Mouse (Mus musculus): ENCODE data around the gene Ufd1. TPM values are rescaled to one million over a fixed set of nuclear protein-coding genes. Genes with fewer than 3 reads are reported as not detected.
"Not testable (repeated sequence)": the region's sequence is repeated elsewhere in the genome, so short reads cannot be mapped to it uniquely, and the experiment has no call there.

Ufd1 gene
- polyA plus RNA-seq, 2 experiments = 63.9 to 72.1 TPM

DNA sequence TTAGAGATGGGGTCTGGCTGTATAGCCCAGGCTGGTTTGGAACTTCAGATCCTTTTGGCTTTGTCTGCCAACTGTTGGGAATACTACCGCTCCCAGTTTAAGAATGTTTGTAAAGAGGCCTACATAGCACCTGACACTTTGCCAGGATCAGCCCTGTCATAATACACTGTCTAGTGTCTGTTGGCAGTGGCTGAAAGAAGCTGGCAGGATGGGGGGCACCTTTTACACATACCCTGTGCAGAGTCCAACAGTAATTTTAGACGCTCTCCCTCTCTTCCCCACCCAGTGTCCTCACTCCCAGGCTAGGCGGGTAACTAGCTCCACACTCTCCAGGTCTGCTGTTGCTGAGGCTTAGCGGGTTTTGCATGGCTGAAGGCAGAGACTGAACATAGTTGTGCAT, 26.8 kb downstream of the Ufd1 start:
- H3K9me3 ChIP-seq (ENCODE audit: control insufficient read depth, low read length) = no peaks in the 10 kb centered on the region
- no peak for ATAC-seq (ENCODE audit: low FRiP score, low read depth)
- no peak overlapping the region for H3K4me2 ChIP-seq (replicated peaks; ENCODE audit: low read depth, low read length, severe bottlenecking)
- H3K9ac ChIP-seq (ENCODE audit: low read depth, low read length, severe bottlenecking) = no peak overlapping the region
- no peaks in the 10 kb centered on the region for H3K27me3 ChIP-seq (ENCODE audit: control insufficient read depth, insufficient read depth, low read length)
- 91% methylated on average over 4 of the region's 4 CpGs for WGBS
- DNase-seq (ENCODE audit: low spot score) = no peak
- H3K4me1 ChIP-seq (ENCODE audit: control insufficient read depth, insufficient read depth, low read length) = 0 out of 2 replicates have a peak, but pooled peaks cover 2% of the 10 kb centered on the region
- TF ChIP-seq POLR2A (IDR thresholded peaks at IDR 0.05; ENCODE audit: borderline replicate concordance, extremely low read depth, insufficient read depth, insufficient read length) = no peak
- no peak overlapping the region for H3K4me3 ChIP-seq (replicated peaks; ENCODE audit: low read length)
- H3K27ac ChIP-seq (replicated peaks; ENCODE audit: low read depth, low read length) = no peak overlapping the region
- peaks cover 16% of the 10 kb centered on the region; the same call in 1 of the 2 replicates for H3K36me3 ChIP-seq (ENCODE audit: control insufficient read depth, insufficient read depth, low read length)

DNA sequence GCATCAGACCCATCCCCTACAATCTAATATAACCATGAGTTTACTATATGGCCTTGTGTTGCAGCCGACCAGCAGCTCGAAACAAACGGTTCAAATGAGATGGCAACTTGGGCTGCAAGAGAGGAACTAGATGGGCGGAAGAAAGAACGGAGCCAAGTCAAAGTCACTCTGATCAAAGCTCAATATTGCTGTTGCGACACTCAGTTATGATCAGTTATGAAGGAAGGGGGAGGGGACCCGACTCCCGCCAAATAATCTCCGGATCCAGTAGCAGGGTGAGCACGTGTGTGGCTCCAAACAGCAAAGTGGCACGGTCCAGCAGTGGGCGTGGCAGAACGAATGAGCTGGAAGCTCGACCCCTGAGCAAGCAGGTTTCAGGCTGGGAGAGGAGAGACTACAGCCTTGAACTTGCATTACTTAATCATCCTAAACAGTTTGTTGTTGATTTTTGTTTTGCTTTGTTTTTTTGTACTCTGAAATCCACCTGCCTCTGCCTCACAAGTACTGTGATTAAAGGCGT, 34.8 kb downstream of the Ufd1 start:
- Histone ChIP-seq H3K4me2 (replicated peaks; ENCODE audit: low read depth, low read length, severe bottlenecking) (no peak overlapping the region), H3K4me1 (ENCODE audit: control insufficient read depth, insufficient read depth, low read length) (no peaks in the 10 kb centered on the region), H3K27me3 (ENCODE audit: control insufficient read depth, insufficient read depth, low read length) (no peaks in the 10 kb centered on the region), H3K9me3 (ENCODE audit: control insufficient read depth, low read length) (0 out of 2 replicates have a peak, but pooled peaks cover 5% of the 10 kb centered on the region), H3K36me3 (ENCODE audit: control insufficient read depth, insufficient read depth, low read length) (no peaks in the 10 kb centered on the region), H3K27ac (replicated peaks; ENCODE audit: low read depth, low read length) (no peak overlapping the region), H3K4me3 (replicated peaks; ENCODE audit: low read length) (no peak overlapping the region), H3K9ac (ENCODE audit: low read depth, low read length, severe bottlenecking) (no peak overlapping the region)
- DNase-seq (ENCODE audit: low spot score) = no peak
- WGBS = 91% methylated on average over 15 of the region's 15 CpGs
- no peak for TF ChIP-seq POLR2A (IDR thresholded peaks at IDR 0.05; ENCODE audit: borderline replicate concordance, extremely low read depth, insufficient read depth, insufficient read length)
- ATAC-seq (ENCODE audit: low FRiP score, low read depth) = no peak

DNA sequence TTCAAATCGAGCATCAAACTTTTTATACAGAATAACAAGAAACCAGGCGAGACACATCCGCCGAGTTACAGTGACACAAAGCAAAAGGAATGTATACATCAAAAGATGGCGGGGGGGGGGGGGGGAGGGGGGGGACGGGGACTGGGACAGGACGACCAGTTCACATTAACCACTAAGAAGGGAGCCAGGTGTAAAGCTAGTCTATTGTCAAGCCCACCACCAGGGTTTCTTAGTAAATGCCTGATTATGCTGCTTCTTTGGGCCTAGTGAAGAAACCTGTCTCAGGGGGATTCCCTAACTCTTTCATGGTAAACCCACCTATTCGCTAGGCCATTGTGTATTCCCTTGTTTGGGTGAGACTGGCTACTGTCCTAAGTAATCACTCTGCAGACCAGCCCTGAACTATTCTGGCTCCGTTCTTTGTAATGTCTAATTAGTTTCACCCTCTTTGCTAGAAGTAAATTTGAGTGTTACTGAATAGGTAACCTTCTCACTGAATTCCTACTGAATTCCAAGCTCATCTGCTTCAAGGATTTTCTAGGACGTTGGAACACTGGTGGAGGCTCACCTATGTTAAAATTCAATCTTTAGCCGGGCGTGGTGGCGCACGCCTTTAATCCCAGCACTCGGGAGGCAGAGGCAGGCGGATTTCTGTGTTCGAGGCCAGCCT, 38.1 kb downstream of the Ufd1 start:
- not testable (repeated sequence) for H3K27me3 ChIP-seq (ENCODE audit: control insufficient read depth, insufficient read depth, low read length); H3K4me3 ChIP-seq (replicated peaks; ENCODE audit: low read length); H3K27ac ChIP-seq (replicated peaks; ENCODE audit: low read depth, low read length); H3K36me3 ChIP-seq (ENCODE audit: control insufficient read depth, insufficient read depth, low read length); H3K9ac ChIP-seq (ENCODE audit: low read depth, low read length, severe bottlenecking); H3K9me3 ChIP-seq (ENCODE audit: control insufficient read depth, low read length); DNase-seq (ENCODE audit: low spot score); ATAC-seq (ENCODE audit: low FRiP score, low read depth); H3K4me2 ChIP-seq (replicated peaks; ENCODE audit: low read depth, low read length, severe bottlenecking); H3K4me1 ChIP-seq (ENCODE audit: control insufficient read depth, insufficient read depth, low read length)
- WGBS = 90% methylated on average over 15 of the region's 17 CpGs

DNA sequence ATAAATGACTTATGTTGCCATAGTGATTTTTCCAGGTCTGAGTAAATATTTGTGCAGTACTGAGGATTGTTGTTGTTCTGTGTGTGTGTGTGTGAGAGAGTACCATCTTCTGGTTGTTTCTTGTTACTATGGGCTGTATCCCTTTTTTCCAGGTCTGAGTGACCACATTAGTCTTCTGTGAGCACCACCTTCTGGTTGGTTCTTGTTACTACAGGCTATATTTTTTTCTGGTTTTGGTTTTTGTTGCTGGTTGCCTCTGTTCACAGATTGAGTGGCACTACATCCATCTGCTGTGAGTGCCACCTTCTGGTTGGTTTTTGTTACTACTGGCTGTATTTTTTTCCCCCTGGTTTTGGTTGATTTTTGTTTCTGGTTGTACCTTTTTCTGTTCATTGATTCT, 47.0 kb downstream of the Ufd1 start:
- no peak overlapping the region for H3K4me2 ChIP-seq (replicated peaks; ENCODE audit: low read depth, low read length, severe bottlenecking)
- no peak for ATAC-seq (ENCODE audit: low FRiP score, low read depth)

DNA sequence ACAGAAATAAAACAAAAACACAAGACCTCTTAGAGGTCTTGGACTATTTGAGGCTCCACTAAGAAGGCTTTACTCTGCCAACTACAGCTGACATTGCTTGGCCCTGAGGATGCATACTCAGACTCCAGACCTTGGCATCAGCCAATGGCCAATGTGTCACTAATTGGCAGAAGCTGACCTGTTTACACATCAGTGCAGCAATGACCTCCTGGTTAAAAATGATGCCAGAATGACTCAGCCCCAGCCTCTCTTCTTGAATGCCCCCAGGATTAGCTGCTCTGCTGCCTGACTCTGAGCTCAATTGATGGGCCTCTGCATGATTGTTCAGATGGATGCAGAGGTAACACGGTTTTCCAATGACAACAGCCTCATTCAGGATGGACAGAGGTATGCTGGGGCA, 48.6 kb downstream of the Ufd1 start:
- H3K4me1 ChIP-seq (ENCODE audit: control insufficient read depth, insufficient read depth, low read length) = no peaks in the 10 kb centered on the region
- ATAC-seq (ENCODE audit: low FRiP score, low read depth) (no peak), DNase-seq (ENCODE audit: low spot score) (no peak)
- H3K36me3 ChIP-seq (ENCODE audit: control insufficient read depth, insufficient read depth, low read length) = no peaks in the 10 kb centered on the region
- no peaks in the 10 kb centered on the region for H3K27me3 ChIP-seq (ENCODE audit: control insufficient read depth, insufficient read depth, low read length)
- TF ChIP-seq POLR2A (IDR thresholded peaks at IDR 0.05; ENCODE audit: borderline replicate concordance, extremely low read depth, insufficient read depth, insufficient read length) = no peak
- H3K27ac ChIP-seq (replicated peaks; ENCODE audit: low read depth, low read length) = no peak overlapping the region
- WGBS = 57% methylated on average over 1 of the region's 1 CpGs
- no peaks in the 10 kb centered on the region for H3K9me3 ChIP-seq (ENCODE audit: control insufficient read depth, low read length)
- no peak overlapping the region for H3K9ac ChIP-seq (ENCODE audit: low read depth, low read length, severe bottlenecking)
- H3K4me3 ChIP-seq (replicated peaks; ENCODE audit: low read length) = no peak overlapping the region
- no peak overlapping the region for H3K4me2 ChIP-seq (replicated peaks; ENCODE audit: low read depth, low read length, severe bottlenecking)

More for the DNA sequence above, 47.0 kb downstream of the Ufd1 start:
- no peaks in the 10 kb centered on the region for H3K9me3 ChIP-seq (ENCODE audit: control insufficient read depth, low read length)
- no peak overlapping the region for H3K4me3 ChIP-seq (replicated peaks; ENCODE audit: low read length)
- no peaks in the 10 kb centered on the region for H3K4me1 ChIP-seq (ENCODE audit: control insufficient read depth, insufficient read depth, low read length)
- DNase-seq (ENCODE audit: low spot score) = peak; percentile 60
- no peak overlapping the region for H3K27ac ChIP-seq (replicated peaks; ENCODE audit: low read depth, low read length)
- TF ChIP-seq POLR2A (IDR thresholded peaks at IDR 0.05; ENCODE audit: borderline replicate concordance, extremely low read depth, insufficient read depth, insufficient read length) = no peak
- H3K9ac ChIP-seq (ENCODE audit: low read depth, low read length, severe bottlenecking) = no peak overlapping the region
- H3K27me3 ChIP-seq (ENCODE audit: control insufficient read depth, insufficient read depth, low read length) = no peaks in the 10 kb centered on the region
- no peaks in the 10 kb centered on the region for H3K36me3 ChIP-seq (ENCODE audit: control insufficient read depth, insufficient read depth, low read length)

DNA sequence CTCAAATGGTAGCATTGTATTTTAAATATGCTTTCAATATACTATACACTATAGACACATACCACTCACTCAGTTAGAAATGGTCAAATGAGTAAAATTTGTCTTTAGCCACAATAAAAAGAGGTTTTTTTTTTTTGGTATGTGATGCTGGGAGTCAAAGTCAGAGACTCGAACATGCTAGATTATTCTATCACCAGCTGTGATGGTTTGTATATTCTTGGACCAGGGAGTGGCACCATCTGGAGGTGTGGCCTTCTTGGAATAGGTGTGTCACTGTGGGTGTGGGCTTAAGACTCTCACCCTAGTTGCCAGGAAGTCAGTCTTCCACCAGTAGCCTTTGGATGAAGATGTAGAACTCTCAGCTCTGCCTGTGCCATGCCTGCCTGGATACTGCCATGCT, 58.9 kb downstream of the Ufd1 start:
- H3K4me3 ChIP-seq (replicated peaks; ENCODE audit: low read length); H3K4me1 ChIP-seq (ENCODE audit: control insufficient read depth, insufficient read depth, low read length); ATAC-seq (ENCODE audit: low FRiP score, low read depth); H3K9ac ChIP-seq (ENCODE audit: low read depth, low read length, severe bottlenecking); DNase-seq (ENCODE audit: low spot score); H3K27me3 ChIP-seq (ENCODE audit: control insufficient read depth, insufficient read depth, low read length); H3K27ac ChIP-seq (replicated peaks; ENCODE audit: low read depth, low read length); H3K4me2 ChIP-seq (replicated peaks; ENCODE audit: low read depth, low read length, severe bottlenecking); H3K9me3 ChIP-seq (ENCODE audit: control insufficient read depth, low read length): not testable (repeated sequence)
- 83% methylated on average over 1 of the region's 1 CpGs for WGBS
- H3K36me3 ChIP-seq (ENCODE audit: control insufficient read depth, insufficient read depth, low read length) = peaks cover 33% of the 10 kb centered on the region
